Mouse (Mus musculus): ENCODE data around the gene Smagp. TPM values are rescaled to one million over a fixed set of nuclear protein-coding genes. Genes with fewer than 3 reads are reported as not detected.

Smagp gene
- polyA plus RNA-seq, 1 experiment from 2014 or later = 28.4 TPM

DNA sequence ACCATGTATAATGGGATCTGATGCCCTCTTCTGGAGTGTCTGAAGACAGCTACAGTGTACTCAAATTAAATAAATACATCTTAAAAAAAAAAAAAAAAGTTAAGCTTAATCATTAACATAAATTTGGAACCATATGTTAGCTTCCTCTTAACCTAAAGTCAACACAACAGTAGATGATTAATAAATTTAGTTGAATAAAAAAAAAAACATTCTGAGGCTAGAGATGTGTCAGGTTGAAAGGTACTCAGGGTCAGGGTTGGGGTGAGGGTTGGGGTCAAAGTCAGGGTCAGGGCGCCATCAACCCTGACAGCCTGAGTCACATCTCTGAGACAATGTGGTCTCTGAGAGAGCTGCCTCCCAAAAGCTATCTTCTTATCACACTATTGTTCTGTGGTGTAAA, 17.5 kb upstream of the Smagp start:
- 77% methylated on average over 1 of the region's 1 CpGs for WGBS

DNA sequence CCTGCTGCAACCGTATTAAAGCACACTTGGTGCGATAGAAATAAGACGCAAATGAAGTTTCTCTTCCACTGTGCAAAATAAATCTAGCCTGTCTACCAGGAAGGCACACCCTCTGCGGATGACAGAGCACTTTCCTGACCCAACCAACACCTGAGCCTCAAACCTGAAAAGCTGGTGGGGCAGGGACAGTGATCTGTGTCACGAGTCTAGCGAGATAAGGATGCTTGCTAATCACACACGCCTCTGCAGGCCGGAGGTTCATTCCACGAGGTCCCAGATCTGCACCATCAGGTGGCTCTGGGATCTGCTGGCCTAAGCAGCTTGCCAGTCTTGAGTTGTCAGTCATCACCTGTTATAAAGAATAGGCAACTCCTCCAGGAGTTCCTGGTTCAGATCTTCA, 14.9 kb upstream of the Smagp start:
- H3K27ac ChIP-seq (ENCODE audit: low read depth, low read length) = no peak overlapping the region
- no peak overlapping the region for H3K4me2 ChIP-seq (replicated peaks; ENCODE audit: low read depth, low read length)
- no peak for ATAC-seq (ENCODE audit: low FRiP score, low TSS enrichment)
- no peaks in the 10 kb centered on the region for H3K4me1 ChIP-seq (ENCODE audit: control insufficient read depth, insufficient read depth, low read length)
- H3K4me3 ChIP-seq (ENCODE audit: low read length) = no peak overlapping the region
- 79% methylated on average over 9 of the region's 9 CpGs for WGBS
- no peak overlapping the region for H3K9ac ChIP-seq (ENCODE audit: low read depth, low read length)
- H3K9me3 ChIP-seq (ENCODE audit: control insufficient read depth, low read length) = no peaks in the 10 kb centered on the region
- H3K27me3 ChIP-seq (ENCODE audit: control insufficient read depth, insufficient read depth, low read length) = no peaks in the 10 kb centered on the region
- no peaks in the 10 kb centered on the region for H3K36me3 ChIP-seq (ENCODE audit: control insufficient read depth, insufficient read depth, low read length)

More for the DNA sequence above, 17.5 kb upstream of the Smagp start:
- H3K4me2 ChIP-seq (replicated peaks; ENCODE audit: low read depth, low read length) = no peak overlapping the region
- H3K36me3 ChIP-seq (ENCODE audit: control insufficient read depth, insufficient read depth, low read length) = no peaks in the 10 kb centered on the region
- no peak overlapping the region for H3K4me3 ChIP-seq (ENCODE audit: low read length)
- no peak overlapping the region for H3K27ac ChIP-seq (ENCODE audit: low read depth, low read length)
- H3K27me3 ChIP-seq (ENCODE audit: control insufficient read depth, insufficient read depth, low read length) = no peaks in the 10 kb centered on the region
- ATAC-seq (ENCODE audit: low FRiP score, low TSS enrichment) = no peak
- no peaks in the 10 kb centered on the region for H3K4me1 ChIP-seq (ENCODE audit: control insufficient read depth, insufficient read depth, low read length)
- no peaks in the 10 kb centered on the region for H3K9me3 ChIP-seq (ENCODE audit: control insufficient read depth, low read length)
- no peak overlapping the region for H3K9ac ChIP-seq (ENCODE audit: low read depth, low read length)

- no peak overlapping the region for H3K27ac ChIP-seq (ENCODE audit: low read depth, low read length)
- WGBS = 83% methylated on average over 10 of the region's 10 CpGs
- no peak overlapping the region for H3K4me2 ChIP-seq (replicated peaks; ENCODE audit: low read depth, low read length)
- no peaks in the 10 kb centered on the region for H3K36me3 ChIP-seq (ENCODE audit: control insufficient read depth, insufficient read depth, low read length)
- no peak for ATAC-seq (ENCODE audit: low FRiP score, low TSS enrichment)
- no peak overlapping the region for H3K9ac ChIP-seq (ENCODE audit: low read depth, low read length)
- no peak overlapping the region for H3K4me3 ChIP-seq (ENCODE audit: low read length)
- no peaks in the 10 kb centered on the region for H3K4me1 ChIP-seq (ENCODE audit: control insufficient read depth, insufficient read depth, low read length)
- no peaks in the 10 kb centered on the region for H3K9me3 ChIP-seq (ENCODE audit: control insufficient read depth, low read length)
- H3K27me3 ChIP-seq (ENCODE audit: control insufficient read depth, insufficient read depth, low read length) = no peaks in the 10 kb centered on the region
These were observed 13.4 kb upstream of the Smagp start for GRCm38 (mm10) chr15:100650111-100650510.

GRCm38 (mm10) chr15:100646161-100646560, 9.4 kb upstream of the Smagp start:
- no peak for ATAC-seq (ENCODE audit: low FRiP score, low TSS enrichment)
- Histone ChIP-seq H3K9ac (ENCODE audit: low read depth, low read length) (no peak overlapping the region), H3K4me1 (ENCODE audit: control insufficient read depth, insufficient read depth, low read length) (no peaks in the 10 kb centered on the region), H3K4me3 (ENCODE audit: low read length) (no peak overlapping the region), H3K27ac (ENCODE audit: low read depth, low read length) (no peak overlapping the region), H3K9me3 (ENCODE audit: control insufficient read depth, low read length) (no peaks in the 10 kb centered on the region), H3K27me3 (ENCODE audit: control insufficient read depth, insufficient read depth, low read length) (no peaks in the 10 kb centered on the region), H3K4me2 (replicated peaks; ENCODE audit: low read depth, low read length) (no peak overlapping the region), H3K36me3 (ENCODE audit: control insufficient read depth, insufficient read depth, low read length) (no peaks in the 10 kb centered on the region)
- 76% methylated on average over 6 of the region's 6 CpGs for WGBS

DNA sequence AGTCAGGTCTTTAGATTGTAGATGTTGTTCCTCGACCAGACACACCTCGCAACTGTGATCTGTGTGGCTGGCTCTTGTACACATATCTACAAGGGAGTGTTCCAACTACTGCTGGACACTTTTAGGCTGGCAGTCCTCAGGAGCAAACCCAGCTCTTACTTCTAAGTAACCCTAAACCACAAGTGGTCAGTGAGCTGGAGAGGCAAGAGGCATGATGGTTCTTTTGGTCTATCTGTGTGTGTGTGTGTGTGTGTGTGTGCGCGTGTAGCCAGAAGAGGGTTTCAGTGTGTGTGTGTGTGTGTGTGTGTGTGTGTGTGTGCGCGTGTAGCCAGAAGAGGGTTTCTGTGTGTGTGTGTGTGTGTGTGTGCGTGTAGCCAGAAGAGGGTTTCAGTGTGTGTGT, 5.7 kb upstream of the Smagp start:
- WGBS = 89% methylated on average over 7 of the region's 7 CpGs
- no peaks in the 10 kb centered on the region for H3K9me3 ChIP-seq (ENCODE audit: control insufficient read depth, low read length)
- H3K4me2 ChIP-seq (replicated peaks; ENCODE audit: low read depth, low read length) = no peak overlapping the region
- H3K27me3 ChIP-seq (ENCODE audit: control insufficient read depth, insufficient read depth, low read length) = peaks cover 4% of the 10 kb centered on the region; the same call in 1 of the 2 replicates
- H3K9ac ChIP-seq (ENCODE audit: low read depth, low read length) = no peak overlapping the region
- H3K4me1 ChIP-seq (ENCODE audit: control insufficient read depth, insufficient read depth, low read length) = peaks cover 8% of the 10 kb centered on the region; the same call in 1 of the 2 replicates
- no peak for ATAC-seq (ENCODE audit: low FRiP score, low TSS enrichment)
- H3K4me3 ChIP-seq (ENCODE audit: low read length) = no peak overlapping the region
- H3K36me3 ChIP-seq (ENCODE audit: control insufficient read depth, insufficient read depth, low read length) = no peaks in the 10 kb centered on the region
- no peak overlapping the region for H3K27ac ChIP-seq (ENCODE audit: low read depth, low read length)

DNA sequence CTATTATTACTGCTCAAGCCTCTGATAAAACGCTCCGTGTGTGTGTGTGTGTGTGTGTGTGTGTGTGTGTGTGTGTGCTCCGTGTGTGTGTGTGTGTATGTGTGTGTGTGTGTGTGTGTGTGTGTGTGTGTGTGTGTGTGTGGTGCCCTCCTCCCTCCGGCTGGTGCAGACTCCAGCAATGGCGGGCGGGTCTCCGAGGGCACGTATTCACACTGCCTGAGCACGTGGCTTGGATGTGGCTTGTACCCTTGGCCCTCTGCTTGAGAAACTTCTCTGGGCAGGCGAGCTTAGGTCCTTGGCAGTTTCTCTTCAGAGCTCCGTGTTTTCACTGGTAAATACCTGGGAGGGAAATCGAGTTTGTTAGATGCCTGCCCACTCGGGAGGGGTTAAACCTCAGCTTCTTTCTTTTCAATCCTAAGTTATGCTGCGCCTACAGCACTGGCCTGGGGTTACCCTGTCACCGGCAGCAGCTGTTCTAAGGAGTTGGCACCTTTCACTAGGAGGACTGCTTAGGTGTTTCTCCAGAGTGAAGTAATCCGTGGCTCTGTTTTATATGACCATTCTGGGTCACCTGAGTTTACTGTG, 4.6 kb upstream of the Smagp start:
- no peaks in the 10 kb centered on the region for H3K9me3 ChIP-seq (ENCODE audit: control insufficient read depth, low read length)
- H3K27me3 ChIP-seq (ENCODE audit: control insufficient read depth, insufficient read depth, low read length) = peaks cover 6% of the 10 kb centered on the region
- no peak overlapping the region for H3K9ac ChIP-seq (ENCODE audit: low read depth, low read length)
- H3K4me3 ChIP-seq (ENCODE audit: low read length) = no peak overlapping the region
- H3K4me1 ChIP-seq (ENCODE audit: control insufficient read depth, insufficient read depth, low read length) = peaks cover 19% of the 10 kb centered on the region; the same call in 1 of the 2 replicates
- 71% methylated on average over 15 of the region's 16 CpGs for WGBS
- no peaks in the 10 kb centered on the region for H3K36me3 ChIP-seq (ENCODE audit: control insufficient read depth, insufficient read depth, low read length)
- ATAC-seq (ENCODE audit: low FRiP score, low TSS enrichment) = no peak
- no peak overlapping the region for H3K4me2 ChIP-seq (replicated peaks; ENCODE audit: low read depth, low read length)
- H3K27ac ChIP-seq (ENCODE audit: low read depth, low read length) = no peak overlapping the region

- Histone ChIP-seq H3K36me3 (ENCODE audit: control insufficient read depth, insufficient read depth, low read length) (no peaks in the 10 kb centered on the region), H3K9me3 (ENCODE audit: control insufficient read depth, low read length) (no peaks in the 10 kb centered on the region), H3K27me3 (ENCODE audit: control insufficient read depth, insufficient read depth, low read length) (peaks cover 18% of the 10 kb centered on the region), H3K9ac (ENCODE audit: low read depth, low read length) (no peak overlapping the region), H3K4me3 (ENCODE audit: low read length) (no peak overlapping the region), H3K27ac (ENCODE audit: low read depth, low read length) (no peak overlapping the region), H3K4me1 (ENCODE audit: control insufficient read depth, insufficient read depth, low read length) (peaks cover 26% of the 10 kb centered on the region; the same call in 1 of the 2 replicates), H3K4me2 (replicated peaks; ENCODE audit: low read depth, low read length) (no peak overlapping the region)
- ATAC-seq (ENCODE audit: low FRiP score, low TSS enrichment) = no peak
- WGBS = 72% methylated on average over 16 of the region's 16 CpGs
These were observed 3.4 kb upstream of the Smagp start for GRCm38 (mm10) chr15:100639972-100640750.

GRCm38 (mm10) chr15:100637661-100638060, 921 bp upstream of the Smagp start:
- H3K9me3 ChIP-seq (ENCODE audit: control insufficient read depth, low read length) = no peaks in the 10 kb centered on the region
- no peaks in the 10 kb centered on the region for H3K36me3 ChIP-seq (ENCODE audit: control insufficient read depth, insufficient read depth, low read length)
- no peak overlapping the region for H3K27ac ChIP-seq (ENCODE audit: low read depth, low read length)
- no peak overlapping the region; the same call in 1 of the 2 replicates for H3K4me3 ChIP-seq (ENCODE audit: low read length)
- H3K27me3 ChIP-seq (ENCODE audit: control insufficient read depth, insufficient read depth, low read length) = peaks cover 25% of the 10 kb centered on the region
- H3K4me1 ChIP-seq (ENCODE audit: control insufficient read depth, insufficient read depth, low read length) = peaks cover 26% of the 10 kb centered on the region; the same call in 1 of the 2 replicates
- H3K9ac ChIP-seq (ENCODE audit: low read depth, low read length) = no peak overlapping the region; the same call in 1 of the 2 replicates
- ATAC-seq (ENCODE audit: low FRiP score, low TSS enrichment) = no peak; the same call in 1 of the 2 replicates
- WGBS = 9% methylated on average over 6 of the region's 6 CpGs
- H3K4me2 ChIP-seq (replicated peaks; ENCODE audit: low read depth, low read length) = peak overlapping the region; percentile 95; the same call in 1 of the 2 replicates

Data from kidney, embryonic 14.5 days (tissue).